ENCODE assay signal across 9 mouse cellular contexts in the genomic region with DNA sequence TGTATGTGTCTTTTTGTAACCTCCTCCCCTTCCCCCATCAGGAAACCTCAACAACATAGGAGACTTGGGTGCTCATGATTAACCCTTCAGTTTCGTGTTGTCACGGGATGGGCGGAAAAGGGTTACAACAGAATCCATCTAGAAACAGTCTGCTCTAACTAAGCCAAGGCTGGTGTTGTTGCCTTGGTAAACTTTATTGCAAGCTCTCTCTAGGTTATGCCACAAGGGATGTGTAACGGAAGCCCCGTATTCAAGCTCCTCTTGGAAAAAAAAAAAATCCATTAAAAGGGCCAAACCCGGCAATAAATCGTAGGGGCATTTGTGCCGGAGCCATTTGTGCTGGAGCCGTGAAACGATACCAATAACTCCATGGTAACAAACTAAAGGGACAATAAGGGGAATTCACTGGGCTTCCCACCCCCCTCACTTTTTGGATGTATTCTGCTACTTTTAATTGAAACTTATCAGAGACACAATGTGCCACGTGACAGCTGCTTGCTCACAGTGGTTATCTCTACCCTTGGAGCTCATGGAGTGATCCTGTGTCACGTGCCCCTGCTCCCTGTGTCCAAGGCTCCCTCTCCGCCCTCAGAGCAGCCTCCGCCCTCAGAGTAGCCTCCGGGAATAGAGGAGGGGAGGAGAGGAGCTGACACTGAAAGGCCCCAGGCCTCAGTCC. TPM values are rescaled to one million over a fixed set of nuclear protein-coding genes. Genes with fewer than 3 reads are reported as not detected.
DNase-seq lines count a peak whose midpoint lies in the region; ATAC-seq and TF ChIP-seq lines count a peak whose summit lies in the region.
"Had no signal": no experiment of that assay in that cellular context is flagged by ENCODE, and none has a peak within 500 bp of the region (broad histone marks: within the 10 kb centered on the region; RNA-seq: fewer than 3 reads in every experiment).

No protein-coding gene starts in this region.

- no peak overlapping the region for H3K27ac ChIP-seq in ES-E14 (ENCODE audit: insufficient read depth, low read depth, low read length, poor library complexity, severe bottlenecking)
- H3K27ac ChIP-seq in heart, embryonic 11.5 days (ENCODE audit: low read depth, low read length), result peak overlapping the region; percentile 78
- H3K27ac ChIP-seq in kidney, embryonic 14.5 days (ENCODE audit: low read depth, low read length), result no peak overlapping the region; the same call in 1 of the 2 replicates
- H3K27ac ChIP-seq in neural tube, embryonic 11.5 days (ENCODE audit: low read depth, low read length), result peak overlapping the region; percentile 51

- H3K36me3 ChIP-seq in ES-E14 (ENCODE audit: control insufficient read depth, insufficient read depth, low read length, poor library complexity, severe bottlenecking), result no peaks in the 10 kb centered on the region
- no peaks in the 10 kb centered on the region for H3K36me3 ChIP-seq in heart, embryonic 11.5 days (ENCODE audit: control insufficient read depth, insufficient read depth, low read length)
- H3K36me3 ChIP-seq in kidney, embryonic 14.5 days (ENCODE audit: control insufficient read depth, insufficient read depth, low read length), result no peaks in the 10 kb centered on the region
- no peaks in the 10 kb centered on the region for H3K36me3 ChIP-seq in neural tube, embryonic 11.5 days (ENCODE audit: control insufficient read depth, insufficient read depth, low read length)

- peak; percentile 77 for ATAC-seq in heart, embryonic 11.5 days (replicated peaks; ENCODE audit: insufficient number of reproducible peaks, low FRiP score, low TSS enrichment)
- peak; percentile 89 for ATAC-seq in kidney, embryonic 14.5 days (ENCODE audit: low FRiP score, low TSS enrichment)
- peak; percentile 97 for ATAC-seq in neural tube, embryonic 11.5 days (ENCODE audit: insufficient read depth, low FRiP score, low TSS enrichment)

- no peak overlapping the region for H3K4me3 ChIP-seq in ES-E14 (ENCODE audit: insufficient read depth in 1 of 2, low read depth in 1 of 2, low read length in 2 of 2, poor library complexity in 1 of 2, severe bottlenecking in 1 of 2)
- no peak overlapping the region for H3K4me3 ChIP-seq in heart, embryonic 11.5 days (ENCODE audit: low read depth, low read length)
- peak overlapping the region; percentile 9; the same call in 1 of the 2 replicates for H3K4me3 ChIP-seq in kidney, embryonic 14.5 days (ENCODE audit: low read length)
- H3K4me3 ChIP-seq in neural tube, embryonic 11.5 days (ENCODE audit: low read depth, low read length), result no peak overlapping the region

- 67% methylated on average over 15 of the region's 15 CpGs for WGBS in heart, embryonic 11.5 days (ENCODE audit: insufficient replicate concordance)
- WGBS in kidney, embryonic 14.5 days, result 26% methylated on average over 15 of the region's 15 CpGs
- 22% methylated on average over 15 of the region's 15 CpGs for WGBS in neural tube, embryonic 11.5 days

- peak; percentile 87 for DNase-seq in ES-E14 (ENCODE audit: low read depth, low spot score)
- DNase-seq in adrenal gland, postnatal 25 days, result peak; percentile 72
- peak; percentile 81 for DNase-seq in neural tube, embryonic 11.5 days (ENCODE audit: low spot score)
- DNase-seq in cerebellum, postnatal 25 days, result no peak
- DNase-seq in left cerebral cortex, postnatal 14 days (ENCODE audit: low spot score in 2 of 2), result no peak
- no peak for DNase-seq in layer of hippocampus, postnatal 14 days (ENCODE audit: low spot score in 2 of 2)

- no peaks in the 10 kb centered on the region for H3K9me3 ChIP-seq in ES-E14 (ENCODE audit: control insufficient read depth, insufficient read depth, low read depth, low read length)
- H3K9me3 ChIP-seq in heart, embryonic 11.5 days (replicated peaks; ENCODE audit: control insufficient read depth, low read length), result no peaks in the 10 kb centered on the region
- no peaks in the 10 kb centered on the region for H3K9me3 ChIP-seq in kidney, embryonic 14.5 days (ENCODE audit: control insufficient read depth, low read length)
- no peaks in the 10 kb centered on the region for H3K9me3 ChIP-seq in neural tube, embryonic 11.5 days (ENCODE audit: control insufficient read depth, low read length)

- H3K9ac ChIP-seq in ES-E14 (ENCODE audit: insufficient read depth, low read depth, low read length, poor library complexity, severe bottlenecking), result peak overlapping the region; percentile 5; the same call in 1 of the 2 replicates
- H3K9ac ChIP-seq in heart, embryonic 11.5 days (ENCODE audit: low read depth, low read length), result no peak overlapping the region
- H3K9ac ChIP-seq in kidney, embryonic 14.5 days (ENCODE audit: low read depth, low read length), result peak overlapping the region; percentile 23; the same call in 1 of the 2 replicates
- H3K9ac ChIP-seq in neural tube, embryonic 11.5 days (ENCODE audit: low read length), result no peak overlapping the region

- H3K4me1 ChIP-seq in ES-E14 (ENCODE audit: control insufficient read depth in 2 of 2, insufficient read depth in 2 of 2, low read length in 2 of 2, poor library complexity in 1 of 2), result peaks cover 11 to 14% of the 10 kb centered on the region in 2 experiments
- peaks cover 7% of the 10 kb centered on the region; the same call in 1 of the 2 replicates for H3K4me1 ChIP-seq in heart, embryonic 11.5 days (ENCODE audit: control insufficient read depth, insufficient read depth, low read length)
- peaks cover 9% of the 10 kb centered on the region; the same call in 1 of the 2 replicates for H3K4me1 ChIP-seq in kidney, embryonic 14.5 days (ENCODE audit: control insufficient read depth, insufficient read depth, low read length)
- peaks cover 4% of the 10 kb centered on the region; the same call in 1 of the 2 replicates for H3K4me1 ChIP-seq in neural tube, embryonic 11.5 days (ENCODE audit: control insufficient read depth, insufficient read depth, low read length)

- in situ Hi-C loops in ES-E14 (cut with MboI; ENCODE audit: low sequenced_read_pairs in 2 of 2, unreplicated experiment in 2 of 2), result no loop called here

- intact Hi-C loops in left cerebral cortex, postnatal 14 days (cut with DNase I), result no loop called here

- H3K27me3 ChIP-seq in heart, embryonic 11.5 days (ENCODE audit: control insufficient read depth, insufficient read depth, low read length), result no peaks in the 10 kb centered on the region
- H3K27me3 ChIP-seq in kidney, embryonic 14.5 days (ENCODE audit: control insufficient read depth, insufficient read depth, low read length), result no peaks in the 10 kb centered on the region
- no peaks in the 10 kb centered on the region for H3K27me3 ChIP-seq in neural tube, embryonic 11.5 days (ENCODE audit: control insufficient read depth, insufficient read depth, low read length)

- H3K4me2 ChIP-seq in heart, embryonic 11.5 days, result peak overlapping the region; percentile 24; the same call in 1 of the 2 replicates
- H3K4me2 ChIP-seq in kidney, embryonic 14.5 days (replicated peaks; ENCODE audit: low read depth, low read length), result peak overlapping the region; percentile 25; the same call in 1 of the 2 replicates
- peak overlapping the region; percentile 24; the same call in 1 of the 2 replicates for H3K4me2 ChIP-seq in neural tube, embryonic 11.5 days (ENCODE audit: low read depth)

TF ChIP-seq in ES-E14, 5 proteins besides CTCF, POLR2A, EP300 and RAD21:
- TF ChIP-seq ZNF384 (IDR thresholded peaks at IDR 0.05; ENCODE audit: low read depth, low read length) (no peak), HCFC1 (IDR thresholded peaks at IDR 0.05; ENCODE audit: borderline replicate concordance, insufficient read depth, low read length) (no peak), CHD2 (IDR thresholded peaks at IDR 0.05; ENCODE audit: low read depth, low read length) (no peak), ZC3H11A (IDR thresholded peaks at IDR 0.05; ENCODE audit: borderline replicate concordance, low read depth, low read length) (no peak), MAFK (IDR thresholded peaks at IDR 0.05; ENCODE audit: insufficient read depth, low read depth, low read length) (no peak)

RNA-seq across cellular contexts. Expression of gene 1700024P04Rik, which starts 34.3 kb away (rescaled TPM):
- not detected in 2 replicates for total RNA-seq in ES-E14 (2012; rRNA removed)
- total RNA-seq in adrenal gland, postnatal 25 days (2021), result not detected in 2 replicates
- not detected in 2 replicates for polyA plus RNA-seq in heart, embryonic 11.5 days (2014; fragmentation: Nextera tagmentation; extraction: Ambion mirVana)
- not detected in 2 replicates for polyA plus RNA-seq in kidney, embryonic 14.5 days (2014; fragmentation: Nextera tagmentation; extraction: Ambion mirVana)
- polyA plus RNA-seq in neural tube, embryonic 11.5 days (2014; fragmentation: Nextera tagmentation; extraction: Ambion mirVana), result not detected in 2 replicates
- total RNA-seq in left cerebral cortex, postnatal 14 days (2021), result not detected
- not detected for total RNA-seq in layer of hippocampus, postnatal 14 days (2021)
- total RNA-seq: layer of hippocampus, postnatal 10 days had no signal

Comparison
In these comparisons a context has a peak if more than half of its experiments do, and no peak if none do; other contexts are left out.
1. DNase-seq: peak in ES-E14 (single experiment), adrenal gland, postnatal 25 days (single experiment) and neural tube, embryonic 11.5 days (single experiment); none in cerebellum, postnatal 25 days (0 of 2), left cerebral cortex, postnatal 14 days (0 of 2) and layer of hippocampus, postnatal 14 days (0 of 2).
2. H3K27ac ChIP-seq: peak in heart, embryonic 11.5 days (single experiment) and neural tube, embryonic 11.5 days (single experiment); none in ES-E14 (single experiment) and kidney, embryonic 14.5 days (single experiment).
3. H3K9ac ChIP-seq: peak in ES-E14 (single experiment) and kidney, embryonic 14.5 days (single experiment); none in heart, embryonic 11.5 days (single experiment) and neural tube, embryonic 11.5 days (single experiment).
4. Peak in every context shown above with its lines, with median percentiles within 50 percentile points of each other: ATAC-seq and H3K4me2 ChIP-seq.